Mouse (Mus musculus): ENCODE measurements around the gene Hhipl1. TPM values are rescaled to one million over a fixed set of nuclear protein-coding genes. Genes with fewer than 3 reads are reported as not detected.
A peak's percentile ranks its signal among the peaks of the same experiment; 100 is the strongest.

Gene Hhipl1
- polyA plus RNA-seq, 1 experiment from 2014 or later = 1.6 TPM

DNA sequence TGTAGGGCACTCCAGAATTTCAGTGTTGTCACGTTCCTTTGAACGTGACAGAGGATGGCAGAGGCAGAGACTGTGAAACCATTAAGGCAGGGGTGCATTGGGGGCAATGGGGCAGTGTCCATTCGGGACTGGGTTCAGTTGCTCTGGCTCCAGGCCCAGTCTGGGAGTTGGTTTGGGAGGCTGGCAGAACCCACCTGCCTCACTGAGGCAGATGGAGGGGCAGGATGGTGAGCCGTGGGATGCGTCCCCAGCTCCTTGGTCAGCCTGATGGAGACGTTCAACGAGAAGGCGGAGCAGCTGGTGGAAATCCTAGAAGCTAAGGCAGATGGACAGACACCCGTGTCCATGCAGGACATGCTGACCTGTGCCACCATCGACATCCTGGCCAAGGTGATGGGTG, 44.9 kb downstream of the Hhipl1 start:
- H3K9ac ChIP-seq = no peak overlapping the region
- ATAC-seq (ENCODE audit: low FRiP score) = no peak
- H3K4me2 ChIP-seq = no peak overlapping the region
- WGBS = 87% methylated on average over 10 of the region's 10 CpGs
- H3K9me3 ChIP-seq = no peaks in the 10 kb centered on the region
- H3K4me1 ChIP-seq (replicated peaks) = peaks cover 9% of the 10 kb centered on the region
- no peak overlapping the region for H3K27ac ChIP-seq
- no peaks in the 10 kb centered on the region for H3K36me3 ChIP-seq
- peaks cover 40% of the 10 kb centered on the region for H3K27me3 ChIP-seq
- H3K4me3 ChIP-seq = no peak overlapping the region

GRCm38 (mm10) chr12:108352371-108353136, 46.5 kb downstream of the Hhipl1 start:
- Histone ChIP-seq H3K27ac (peak overlapping the region; percentile 18; the same call in 1 of the 2 replicates), H3K27me3 (peaks cover 40% of the 10 kb centered on the region), H3K4me3 (peak overlapping the region; percentile 24), H3K9ac (peak overlapping the region; percentile 67), H3K4me1 (replicated peaks) (peaks cover 9% of the 10 kb centered on the region), H3K9me3 (no peaks in the 10 kb centered on the region), H3K36me3 (no peaks in the 10 kb centered on the region), H3K4me2 (peak overlapping the region; percentile 51)
- no peak for ATAC-seq (ENCODE audit: low FRiP score)
- WGBS = 10% methylated on average over 35 of the region's 35 CpGs

DNA sequence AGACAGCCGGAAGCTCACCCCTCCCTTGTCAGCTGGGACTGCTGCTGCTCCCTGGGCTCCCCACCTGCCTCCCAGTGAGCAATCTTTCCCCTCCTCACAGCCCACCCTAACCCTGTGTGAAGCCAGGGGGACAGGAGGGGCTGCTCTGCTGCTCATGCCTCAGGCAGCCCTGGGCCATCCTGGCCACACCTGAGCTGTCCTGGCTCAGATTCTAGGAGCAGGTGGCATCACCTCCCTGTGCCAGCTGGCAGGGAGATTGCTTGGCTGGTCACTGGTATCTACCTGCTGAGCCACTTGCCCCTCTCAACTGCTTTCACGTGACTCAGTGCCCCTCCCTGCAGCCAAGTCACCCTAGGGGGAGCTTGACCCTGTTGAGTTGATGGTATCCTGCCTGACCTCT, 48.2 kb downstream of the Hhipl1 start:
- Histone ChIP-seq H3K9me3 (no peaks in the 10 kb centered on the region), H3K4me3 (no peak overlapping the region), H3K9ac (no peak overlapping the region), H3K27me3 (peaks cover 40% of the 10 kb centered on the region), H3K27ac (no peak overlapping the region), H3K4me2 (no peak overlapping the region), H3K4me1 (replicated peaks) (peaks cover 9% of the 10 kb centered on the region), H3K36me3 (no peaks in the 10 kb centered on the region)
- no peak for ATAC-seq (ENCODE audit: low FRiP score)
- 79% methylated on average over 2 of the region's 2 CpGs for WGBS

DNA sequence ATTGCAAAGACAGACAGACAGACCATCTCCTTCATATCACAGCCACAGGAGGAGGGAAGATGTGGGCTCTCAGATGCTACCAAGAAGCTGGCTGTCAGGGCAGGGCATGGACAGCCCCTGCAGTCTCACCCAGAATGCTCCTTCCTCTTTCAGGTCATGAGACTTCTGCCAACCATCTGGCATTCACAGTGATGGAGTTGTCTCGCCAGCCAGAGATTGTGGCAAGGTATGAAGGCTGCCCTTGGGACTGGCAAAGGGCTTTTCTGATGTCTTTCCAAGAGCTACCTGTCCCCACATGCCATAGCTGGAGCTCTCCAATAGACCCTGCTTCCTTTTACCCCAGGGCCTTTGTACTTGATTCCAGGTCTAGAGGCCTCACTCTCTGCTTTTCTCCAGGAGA, 49.2 kb downstream of the Hhipl1 start:
- Histone ChIP-seq H3K36me3 (no peaks in the 10 kb centered on the region), H3K4me1 (replicated peaks) (peaks cover 9% of the 10 kb centered on the region), H3K4me2 (no peak overlapping the region), H3K9me3 (no peaks in the 10 kb centered on the region), H3K9ac (no peak overlapping the region), H3K4me3 (no peak overlapping the region), H3K27ac (no peak overlapping the region), H3K27me3 (peaks cover 37% of the 10 kb centered on the region)
- no peak for ATAC-seq (ENCODE audit: low FRiP score)
- 95% methylated on average over 1 of the region's 1 CpGs for WGBS

GRCm38 (mm10) chr12:108355986-108356385, 49.9 kb downstream of the Hhipl1 start:
- no peak for ATAC-seq (ENCODE audit: low FRiP score)
- H3K4me3 ChIP-seq = no peak overlapping the region
- no peak overlapping the region for H3K4me2 ChIP-seq
- no peak overlapping the region for H3K27ac ChIP-seq
- peaks cover 34% of the 10 kb centered on the region for H3K27me3 ChIP-seq
- H3K9me3 ChIP-seq = no peaks in the 10 kb centered on the region
- H3K36me3 ChIP-seq = no peaks in the 10 kb centered on the region
- H3K4me1 ChIP-seq (replicated peaks) = peaks cover 9% of the 10 kb centered on the region
- H3K9ac ChIP-seq = no peak overlapping the region

- Histone ChIP-seq H3K4me1 (replicated peaks) (peaks cover 10% of the 10 kb centered on the region; the same call in 1 of the 2 replicates), H3K27ac (no peak overlapping the region), H3K4me2 (no peak overlapping the region), H3K9me3 (no peaks in the 10 kb centered on the region), H3K9ac (no peak overlapping the region), H3K4me3 (no peak overlapping the region), H3K27me3 (0 out of 2 replicates have a peak, but pooled peaks cover 2% of the 10 kb centered on the region), H3K36me3 (no peaks in the 10 kb centered on the region)
- WGBS = 5% methylated on average over 5 of the region's 5 CpGs
- ATAC-seq (ENCODE audit: low FRiP score) = peak; percentile 76
Measured at GRCm38 (mm10) chr12:108363796-108364195, 57.7 kb downstream of the Hhipl1 start.

DNA sequence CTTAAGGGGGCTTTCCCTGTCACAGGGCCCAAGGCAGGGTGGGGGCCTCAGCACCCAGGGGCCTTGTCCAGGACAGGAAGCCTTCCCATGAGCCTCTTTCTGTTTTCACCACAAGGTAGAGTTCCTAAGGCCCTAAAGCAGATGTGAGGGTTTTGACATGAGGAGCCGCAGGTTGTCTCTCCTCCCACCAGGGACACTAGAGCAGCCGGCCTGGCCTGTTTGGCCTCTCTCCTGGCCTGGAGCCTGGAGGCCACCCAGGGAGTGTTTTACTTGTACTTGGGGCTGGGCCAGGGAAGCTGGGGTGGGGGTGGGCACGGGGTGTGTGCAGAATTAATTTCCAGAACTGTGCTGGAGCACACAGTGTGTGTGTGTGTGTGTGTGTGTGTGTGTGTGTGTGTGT, 59.3 kb downstream of the Hhipl1 start:
- Histone ChIP-seq H3K9ac (no peak overlapping the region), H3K27ac (no peak overlapping the region), H3K27me3 (peaks cover 2% of the 10 kb centered on the region; the same call in 1 of the 2 replicates), H3K4me1 (replicated peaks) (peaks cover 12% of the 10 kb centered on the region; the same call in 1 of the 2 replicates), H3K4me2 (no peak overlapping the region), H3K4me3 (no peak overlapping the region), H3K9me3 (no peaks in the 10 kb centered on the region), H3K36me3 (no peaks in the 10 kb centered on the region)
- 28% methylated on average over 3 of the region's 3 CpGs for WGBS
- ATAC-seq (ENCODE audit: low FRiP score) = 0 out of 2 replicates have a peak, but pooled peaks have one; percentile 31

GRCm38 (mm10) chr12:108365868-108366267, 59.8 kb downstream of the Hhipl1 start:
- no peak for ATAC-seq (ENCODE audit: low FRiP score)
- Histone ChIP-seq H3K9ac (no peak overlapping the region), H3K27me3 (peaks cover 2% of the 10 kb centered on the region; the same call in 1 of the 2 replicates), H3K9me3 (no peaks in the 10 kb centered on the region), H3K4me3 (no peak overlapping the region), H3K36me3 (no peaks in the 10 kb centered on the region), H3K4me2 (no peak overlapping the region), H3K27ac (no peak overlapping the region), H3K4me1 (replicated peaks) (peaks cover 16% of the 10 kb centered on the region)
- 76% methylated on average over 7 of the region's 7 CpGs for WGBS

- Histone ChIP-seq H3K27me3 (peaks cover 2% of the 10 kb centered on the region; the same call in 1 of the 2 replicates), H3K9ac (no peak overlapping the region), H3K4me1 (replicated peaks) (peaks cover 25% of the 10 kb centered on the region), H3K36me3 (no peaks in the 10 kb centered on the region), H3K4me3 (no peak overlapping the region), H3K27ac (no peak overlapping the region), H3K9me3 (no peaks in the 10 kb centered on the region), H3K4me2 (no peak overlapping the region)
- 80% methylated on average over 2 of the region's 2 CpGs for WGBS
- no peak for ATAC-seq (ENCODE audit: low FRiP score)
Measured at GRCm38 (mm10) chr12:108367909-108368308, 61.8 kb downstream of the Hhipl1 start.

- no peaks in the 10 kb centered on the region for H3K9me3 ChIP-seq
- no peak overlapping the region for H3K4me2 ChIP-seq
- 47% methylated on average over 5 of the region's 5 CpGs for WGBS
- peaks cover 2% of the 10 kb centered on the region; the same call in 1 of the 2 replicates for H3K27me3 ChIP-seq
- H3K9ac ChIP-seq = no peak overlapping the region
- no peaks in the 10 kb centered on the region for H3K36me3 ChIP-seq
- no peak overlapping the region for H3K4me3 ChIP-seq
- ATAC-seq (ENCODE audit: low FRiP score) = no peak
- no peak overlapping the region for H3K27ac ChIP-seq
- H3K4me1 ChIP-seq (replicated peaks) = peaks cover 21% of the 10 kb centered on the region
Measured at GRCm38 (mm10) chr12:108368921-108369320, 62.9 kb downstream of the Hhipl1 start.

GRCm38 (mm10) chr12:108370596-108371428, 64.7 kb downstream of the Hhipl1 start, which contains the start of gene Eml1:
Gene Eml1 (plus strand): TSS chr12:108370957.
- Histone ChIP-seq H3K27ac (no peak within 1 kb of the TSS), H3K9ac (no peak within 1 kb of the TSS), H3K4me1 (replicated peaks) (peaks cover 18% of the 10 kb centered on the region), H3K36me3 (no peaks in the 10 kb centered on the region), H3K4me3 (no peak within 1 kb of the TSS), H3K27me3 (peaks cover 2% of the 10 kb centered on the region; the same call in 1 of the 2 replicates), H3K4me2 (no peak within 1 kb of the TSS), H3K9me3 (no peaks in the 10 kb centered on the region)
- WGBS = 80% methylated on average over 19 of the region's 19 CpGs
- ATAC-seq (ENCODE audit: low FRiP score) = no peak

GRCm38 (mm10) chr12:108371429-108371765, 65.3 kb downstream of the Hhipl1 start:
- Histone ChIP-seq H3K4me1 (replicated peaks) (peaks cover 18% of the 10 kb centered on the region), H3K27ac (no peak overlapping the region), H3K4me3 (no peak overlapping the region), H3K9me3 (no peaks in the 10 kb centered on the region), H3K36me3 (no peaks in the 10 kb centered on the region), H3K9ac (no peak overlapping the region), H3K27me3 (peaks cover 2% of the 10 kb centered on the region; the same call in 1 of the 2 replicates), H3K4me2 (no peak overlapping the region)
- no peak for ATAC-seq (ENCODE audit: low FRiP score)
- WGBS = 79% methylated on average over 6 of the region's 6 CpGs

Measured in hindbrain, embryonic 13.5 days (tissue).